Mouse (Mus musculus) hindbrain, postnatal 0 days (tissue): ENCODE measurements around the gene Sorcs3. TPM values are rescaled to one million over a fixed set of nuclear protein-coding genes. Genes with fewer than 3 reads are reported as not detected.

Experiments
- ATAC-seq: fragments of 200-750 bp; cut with Nextera tagmentation; 2 replicates; pipeline ENCODE4 v1.8.0; 2017; ENCODE audit warnings: mild to moderate bottlenecking, moderate TSS enrichment, moderate library complexity
- DNase-seq: peaks from one replicate; pipeline ENCODE4 v3.0.0-alpha.2; 2015; ENCODE audit warnings: low spot score
- H3K27ac ChIP-seq: fragments of 300-500 bp; sonication (generic); 2 replicates; pipeline ENCODE4 v1.5.1; 2014; ENCODE audit warnings: mild to moderate bottlenecking
- H3K27me3 ChIP-seq: fragments of 300-500 bp; sonication (generic); 2 replicates; pipeline ENCODE4 v1.6.1; 2014; ENCODE audit warnings: low read length, mixed read lengths; ENCODE audit not compliant: insufficient read depth
- H3K36me3 ChIP-seq: fragments of 300-500 bp; sonication (generic); 2 replicates; pipeline ENCODE4 v1.6.1; 2014; ENCODE audit warnings: low read length, mixed read lengths; ENCODE audit not compliant: insufficient read depth
- H3K4me1 ChIP-seq: fragments of 300-500 bp; sonication (generic); 2 replicates; pipeline ENCODE4 v1.6.1; 2014; ENCODE audit warnings: antibody characterized with exemption, low read length, mixed read lengths; ENCODE audit not compliant: insufficient read depth
- H3K4me2 ChIP-seq: fragments of 300-500 bp; sonication (generic); 2 replicates; pipeline ENCODE4 v1.6.1; 2014; ENCODE audit warnings: low read depth, mild to moderate bottlenecking, low read length, moderate library complexity, mixed read lengths
- H3K4me3 ChIP-seq: fragments of 300-500 bp; sonication (generic); 2 replicates; pipeline ENCODE4 v1.5.1; 2014; ENCODE audit warnings: low read length
- H3K9ac ChIP-seq: fragments of 300-500 bp; sonication (generic); replicated peaks from 2 replicates; pipeline ENCODE4 v1.6.1; 2014; ENCODE audit warnings: mild to moderate bottlenecking, low read length, moderate library complexity, mixed read lengths
- H3K9me3 ChIP-seq: fragments of 300-500 bp; sonication (generic); 2 replicates; pipeline ENCODE4 v1.6.1; 2016; ENCODE audit warnings: low read length, mixed read lengths
- CTCF ChIP-seq: IDR thresholded peaks from 2 replicates; pipeline ENCODE4 v1.5.1; 2016; ENCODE audit warnings: antibody characterized with exemption, control low read depth, low read depth
- WGBS: fragments of 180-500 bp; shearing (Covaris S2); extraction: QIAGEN DNeasy Blood & Tissue Kit; methylation state at CpG from one replicate; pipeline ENCODE4 v1.1.7; 2014; 5-methylcytosine and 5-hydroxymethylcytosine counted together
- polyA plus RNA-seq: library from polyadenylated mRNA; unstranded; fragments of >200 nt; fragmentation: Nextera tagmentation; extraction: Ambion mirVana; gene quantifications from 2 replicates; pipeline ENCODE4 v1.2.1, GENCODE M21; 2015
- total RNA-seq: library from RNA; depleted of rRNA; stranded (reverse); fragments of >200 nt; gene quantifications from 2 replicates; pipeline ENCODE4 v1.2.3, GENCODE M21; 2014

The Sorcs3 gene
- total and polyA plus RNA-seq, 2 experiments from 2014 or later: 11.5 to 19.7 TPM

- no peak overlapping the region for H3K9ac ChIP-seq
- TF ChIP-seq CTCF: no peak
- WGBS: 73% methylated on average over 3 of the region's 3 CpGs
- ATAC-seq (no peak), DNase-seq (no peak)
- no peaks in the 10 kb centered on the region for H3K9me3 ChIP-seq
- H3K4me3 ChIP-seq: no peak overlapping the region
- H3K27me3 ChIP-seq: no peaks in the 10 kb centered on the region
- no peak overlapping the region for H3K27ac ChIP-seq
- no peaks in the 10 kb centered on the region for H3K4me1 ChIP-seq
- no peak overlapping the region for H3K4me2 ChIP-seq
- no peaks in the 10 kb centered on the region for H3K36me3 ChIP-seq
These were observed 257.7 kb downstream of the Sorcs3 start for GRCm38 (mm10) chr19:48463494-48463893.

GRCm38 (mm10) chr19:48467471-48467870 lies 261.6 kb downstream of the Sorcs3 start:
- ATAC-seq (no peak), DNase-seq (no peak)
- Histone ChIP-seq H3K27ac (no peak overlapping the region), H3K36me3 (no peaks in the 10 kb centered on the region), H3K27me3 (no peaks in the 10 kb centered on the region), H3K9ac (no peak overlapping the region), H3K4me2 (no peak overlapping the region), H3K4me3 (no peak overlapping the region), H3K4me1 (no peaks in the 10 kb centered on the region), H3K9me3 (no peaks in the 10 kb centered on the region)
- WGBS: 73% methylated on average over 4 of the region's 4 CpGs
- TF ChIP-seq CTCF: no peak

DNA sequence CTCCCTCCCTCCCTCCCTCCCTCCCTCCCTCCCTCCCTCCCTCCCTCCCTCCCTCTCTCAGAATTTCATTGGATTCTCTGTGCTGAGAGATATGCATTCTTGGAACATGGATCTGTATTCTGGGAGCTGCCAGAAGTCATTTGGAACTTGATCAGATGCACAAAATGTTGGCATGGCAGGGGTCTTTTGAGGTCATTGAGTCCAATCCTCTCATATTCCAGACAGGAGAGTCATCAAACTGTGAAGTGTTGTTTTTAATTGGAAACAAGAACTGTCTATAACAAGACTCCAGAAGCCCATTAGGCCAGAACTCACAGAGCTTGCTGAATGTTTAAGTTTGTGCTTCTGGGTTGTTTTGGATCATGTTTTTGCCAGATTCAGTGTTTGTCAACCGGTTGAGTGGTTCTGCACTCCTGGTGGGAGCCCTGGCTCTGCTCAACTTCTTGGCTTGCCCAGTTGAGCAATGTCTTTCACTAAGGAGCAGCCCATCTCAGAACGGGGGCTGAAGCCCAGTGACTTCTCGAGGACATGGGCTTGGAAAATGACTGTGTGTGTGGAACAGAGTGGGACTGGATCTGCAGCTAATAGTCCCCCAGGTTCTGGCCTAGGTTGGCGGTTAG lies 264.1 kb downstream of the Sorcs3 start:
- H3K9ac ChIP-seq: no peak overlapping the region
- no peaks in the 10 kb centered on the region for H3K9me3 ChIP-seq
- H3K4me3 ChIP-seq: no peak overlapping the region
- DNase-seq: peak; percentile 9
- TF ChIP-seq CTCF: no peak
- 77% methylated on average over 4 of the region's 4 CpGs for WGBS
- no peak overlapping the region for H3K4me2 ChIP-seq
- no peak overlapping the region for H3K27ac ChIP-seq
- H3K4me1 ChIP-seq: no peaks in the 10 kb centered on the region
- ATAC-seq: no peak
- H3K36me3 ChIP-seq: no peaks in the 10 kb centered on the region
- H3K27me3 ChIP-seq: no peaks in the 10 kb centered on the region

DNA sequence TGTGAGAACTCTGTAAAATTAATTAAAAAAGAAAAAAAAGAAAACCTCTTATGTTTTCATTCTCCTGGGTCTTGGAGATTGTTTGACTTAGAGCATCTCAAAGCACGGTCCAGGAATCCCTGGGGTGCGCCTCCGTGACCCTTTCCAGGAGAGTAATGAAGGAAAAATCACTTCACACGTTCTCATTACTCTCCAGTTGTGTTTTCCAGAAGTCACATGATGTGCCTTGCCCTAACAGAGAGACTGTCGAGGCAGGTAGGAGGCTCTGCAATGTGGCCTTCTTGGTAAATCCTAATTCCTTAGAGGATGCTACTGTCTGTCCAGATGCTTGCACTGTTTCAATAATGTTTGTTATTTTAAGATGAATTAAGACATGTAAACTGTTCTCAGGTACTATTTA lies 266.1 kb downstream of the Sorcs3 start:
- no peaks in the 10 kb centered on the region for H3K27me3 ChIP-seq
- no peak overlapping the region for H3K27ac ChIP-seq
- no peaks in the 10 kb centered on the region for H3K9me3 ChIP-seq
- no peak overlapping the region for H3K4me2 ChIP-seq
- no peaks in the 10 kb centered on the region for H3K36me3 ChIP-seq
- no peak for TF ChIP-seq CTCF
- 62% methylated on average over 5 of the region's 5 CpGs for WGBS
- no peak overlapping the region for H3K9ac ChIP-seq
- no peak overlapping the region for H3K4me3 ChIP-seq
- ATAC-seq (no peak), DNase-seq (no peak)
- no peaks in the 10 kb centered on the region for H3K4me1 ChIP-seq

DNA sequence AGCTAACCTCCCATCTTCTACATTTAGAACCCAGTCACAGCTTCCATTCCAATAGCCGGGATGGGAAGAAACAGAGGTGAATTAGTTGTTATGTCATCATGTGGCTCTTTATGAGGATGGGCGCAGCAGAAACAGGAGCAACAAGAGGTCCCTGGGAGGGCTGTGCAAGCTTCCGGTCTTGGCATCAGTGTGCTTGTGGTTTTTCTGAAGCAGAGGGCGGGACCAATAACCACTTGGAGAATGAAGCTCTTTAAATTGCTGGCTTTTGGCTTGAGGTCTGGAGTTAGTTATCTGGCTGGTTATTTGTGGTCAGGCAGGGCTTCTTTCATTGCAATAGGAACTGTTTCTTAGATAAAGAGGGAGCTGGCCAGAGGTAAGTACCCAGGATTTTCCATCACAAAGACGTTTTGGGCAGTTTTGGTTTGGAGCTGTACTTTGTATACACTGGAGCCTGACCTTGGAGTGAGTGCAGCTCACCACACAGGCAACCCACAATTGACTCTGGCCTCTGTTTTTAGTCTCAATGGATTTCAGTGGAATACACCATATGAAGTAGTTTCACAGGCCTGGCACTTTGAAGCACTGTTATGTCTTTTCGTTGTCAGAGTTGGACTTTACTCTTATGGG lies 270.1 kb downstream of the Sorcs3 start:
- WGBS: 82% methylated on average over 6 of the region's 6 CpGs
- DNase-seq (no peak), ATAC-seq (no peak)
- TF ChIP-seq CTCF: no peak
- Histone ChIP-seq H3K4me2 (no peak overlapping the region), H3K36me3 (no peaks in the 10 kb centered on the region), H3K27me3 (no peaks in the 10 kb centered on the region), H3K4me1 (no peaks in the 10 kb centered on the region), H3K4me3 (no peak overlapping the region), H3K9ac (no peak overlapping the region), H3K27ac (no peak overlapping the region), H3K9me3 (no peaks in the 10 kb centered on the region)

DNA sequence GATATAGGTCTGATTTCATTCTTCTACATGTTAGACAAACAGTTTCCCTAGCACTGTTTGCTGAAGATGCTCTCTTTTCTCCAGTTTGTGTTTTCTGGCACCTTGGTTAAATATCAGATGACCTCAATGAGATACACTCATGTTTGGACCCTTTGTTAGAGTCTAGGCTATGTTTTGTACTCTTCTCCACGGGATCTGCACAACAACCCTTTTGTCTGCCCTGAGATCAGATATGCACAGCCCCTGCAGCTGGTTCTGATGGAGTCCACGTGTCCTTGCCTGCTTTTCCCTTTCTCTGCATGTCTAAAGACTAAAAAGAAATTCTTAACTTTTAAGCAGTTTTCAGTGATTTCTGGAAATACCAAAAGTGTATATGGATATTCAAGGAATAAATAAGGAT lies 273.0 kb downstream of the Sorcs3 start:
- H3K4me1 ChIP-seq: no peaks in the 10 kb centered on the region; the same call in 1 of the 2 replicates
- H3K27ac ChIP-seq: no peak overlapping the region
- 45% methylated on average over 2 of the region's 2 CpGs for WGBS
- TF ChIP-seq CTCF: no peak
- no peak overlapping the region for H3K4me3 ChIP-seq
- no peaks in the 10 kb centered on the region for H3K9me3 ChIP-seq
- no peak for DNase-seq
- H3K4me2 ChIP-seq: no peak overlapping the region
- H3K36me3 ChIP-seq: no peaks in the 10 kb centered on the region
- no peak overlapping the region for H3K9ac ChIP-seq
- no peak for ATAC-seq
- H3K27me3 ChIP-seq: no peaks in the 10 kb centered on the region

GRCm38 (mm10) chr19:48482946-48483345 lies 277.1 kb downstream of the Sorcs3 start:
- TF ChIP-seq CTCF: no peak
- Histone ChIP-seq H3K27me3 (no peaks in the 10 kb centered on the region), H3K36me3 (no peaks in the 10 kb centered on the region)

More at GRCm38 (mm10) chr19:48482946-48483345, 277.1 kb downstream of the Sorcs3 start:
- Histone ChIP-seq H3K9me3 (no peaks in the 10 kb centered on the region), H3K9ac (no peak overlapping the region), H3K27ac (no peak overlapping the region), H3K4me3 (no peak overlapping the region), H3K4me2 (no peak overlapping the region), H3K4me1 (no peaks in the 10 kb centered on the region; the same call in 1 of the 2 replicates)
- 27% methylated on average over 3 of the region's 3 CpGs for WGBS
- peak; percentile 64 for DNase-seq
- no peak for ATAC-seq
